Mouse (Mus musculus): ENCODE measurements around the gene Mast4. TPM values are rescaled to one million over a fixed set of nuclear protein-coding genes. Genes with fewer than 3 reads are reported as not detected.

The Mast4 gene
- polyA plus RNA-seq, 1 experiment from 2014 or later: 41.8 TPM

- Histone ChIP-seq H3K36me3 (ENCODE audit: control insufficient read depth, insufficient read depth, low read length) (no peaks in the 10 kb centered on the region), H3K9ac (replicated peaks; ENCODE audit: low read length) (no peak overlapping the region), H3K4me2 (ENCODE audit: low read length) (no peak overlapping the region), H3K9me3 (ENCODE audit: control insufficient read depth, low read length) (no peaks in the 10 kb centered on the region), H3K4me3 (replicated peaks; ENCODE audit: low read depth, low read length) (no peak overlapping the region), H3K27ac (replicated peaks; ENCODE audit: low read depth, low read length) (no peak overlapping the region), H3K27me3 (ENCODE audit: control insufficient read depth, insufficient read depth, low read length) (no peaks in the 10 kb centered on the region), H3K4me1 (ENCODE audit: control insufficient read depth, insufficient read depth, low read length) (peaks cover 14% of the 10 kb centered on the region)
- whole genome bisulfite sequencing: 67% methylated on average over 11 of the region's 11 CpGs
- no peak for DNase-seq
- no peak for ATAC-seq (ENCODE audit: low FRiP score, low TSS enrichment)
These were observed 344.7 kb downstream of the Mast4 start for GRCm38 (mm10) chr13:102989616-102990015.

GRCm38 (mm10) chr13:102988976-102989375 lies 345.3 kb downstream of the Mast4 start:
- no peak for DNase-seq
- no peaks in the 10 kb centered on the region for H3K9me3 ChIP-seq (ENCODE audit: control insufficient read depth, low read length)
- no peak overlapping the region for H3K9ac ChIP-seq (replicated peaks; ENCODE audit: low read length)
- no peak for ATAC-seq (ENCODE audit: low FRiP score, low TSS enrichment)
- H3K4me3 ChIP-seq (replicated peaks; ENCODE audit: low read depth, low read length): no peak overlapping the region
- H3K4me2 ChIP-seq (ENCODE audit: low read length): no peak overlapping the region
- peaks cover 14% of the 10 kb centered on the region for H3K4me1 ChIP-seq (ENCODE audit: control insufficient read depth, insufficient read depth, low read length)
- H3K27me3 ChIP-seq (ENCODE audit: control insufficient read depth, insufficient read depth, low read length): no peaks in the 10 kb centered on the region
- no peaks in the 10 kb centered on the region for H3K36me3 ChIP-seq (ENCODE audit: control insufficient read depth, insufficient read depth, low read length)
- H3K27ac ChIP-seq (replicated peaks; ENCODE audit: low read depth, low read length): no peak overlapping the region
- whole genome bisulfite sequencing: 94% methylated on average over 4 of the region's 4 CpGs

- H3K4me3 ChIP-seq (replicated peaks; ENCODE audit: low read depth, low read length): no peak overlapping the region
- H3K4me2 ChIP-seq (ENCODE audit: low read length): no peak overlapping the region
- WGBS: 76% methylated on average over 11 of the region's 11 CpGs
- no peak overlapping the region for H3K9ac ChIP-seq (replicated peaks; ENCODE audit: low read length)
- no peaks in the 10 kb centered on the region for H3K27me3 ChIP-seq (ENCODE audit: control insufficient read depth, insufficient read depth, low read length)
- H3K27ac ChIP-seq (replicated peaks; ENCODE audit: low read depth, low read length): no peak overlapping the region
- no peak for DNase-seq
- H3K36me3 ChIP-seq (ENCODE audit: control insufficient read depth, insufficient read depth, low read length): no peaks in the 10 kb centered on the region
- H3K9me3 ChIP-seq (ENCODE audit: control insufficient read depth, low read length): no peaks in the 10 kb centered on the region
- no peak for ATAC-seq (ENCODE audit: low FRiP score, low TSS enrichment)
- H3K4me1 ChIP-seq (ENCODE audit: control insufficient read depth, insufficient read depth, low read length): peaks cover 14% of the 10 kb centered on the region
These were observed 345.9 kb downstream of the Mast4 start for GRCm38 (mm10) chr13:102988251-102988895.

- H3K27ac ChIP-seq (replicated peaks; ENCODE audit: low read depth, low read length): no peak overlapping the region
- H3K9ac ChIP-seq (replicated peaks; ENCODE audit: low read length): no peak overlapping the region
- H3K4me2 ChIP-seq (ENCODE audit: low read length): no peak overlapping the region
- H3K36me3 ChIP-seq (ENCODE audit: control insufficient read depth, insufficient read depth, low read length): no peaks in the 10 kb centered on the region
- ATAC-seq (ENCODE audit: low FRiP score, low TSS enrichment) (no peak), DNase-seq (no peak)
- H3K4me3 ChIP-seq (replicated peaks; ENCODE audit: low read depth, low read length): no peak overlapping the region
- H3K27me3 ChIP-seq (ENCODE audit: control insufficient read depth, insufficient read depth, low read length): no peaks in the 10 kb centered on the region
- WGBS: 95% methylated on average over 4 of the region's 4 CpGs
- no peaks in the 10 kb centered on the region for H3K9me3 ChIP-seq (ENCODE audit: control insufficient read depth, low read length)
- H3K4me1 ChIP-seq (ENCODE audit: control insufficient read depth, insufficient read depth, low read length): no peaks in the 10 kb centered on the region
These were observed 349.7 kb downstream of the Mast4 start for GRCm38 (mm10) chr13:102984550-102984949.

GRCm38 (mm10) chr13:102973853-102974252 lies 360.4 kb downstream of the Mast4 start:
- H3K4me1 ChIP-seq (ENCODE audit: control insufficient read depth, insufficient read depth, low read length): no peaks in the 10 kb centered on the region
- ATAC-seq (ENCODE audit: low FRiP score, low TSS enrichment) (no peak), DNase-seq (no peak)
- no peak overlapping the region for H3K27ac ChIP-seq (replicated peaks; ENCODE audit: low read depth, low read length)
- no peak overlapping the region for H3K4me3 ChIP-seq (replicated peaks; ENCODE audit: low read depth, low read length)
- H3K27me3 ChIP-seq (ENCODE audit: control insufficient read depth, insufficient read depth, low read length): no peaks in the 10 kb centered on the region
- no peak overlapping the region for H3K9ac ChIP-seq (replicated peaks; ENCODE audit: low read length)
- 88% methylated on average over 5 of the region's 5 CpGs for WGBS
- H3K9me3 ChIP-seq (ENCODE audit: control insufficient read depth, low read length): no peaks in the 10 kb centered on the region
- H3K4me2 ChIP-seq (ENCODE audit: low read length): no peak overlapping the region
- H3K36me3 ChIP-seq (ENCODE audit: control insufficient read depth, insufficient read depth, low read length): no peaks in the 10 kb centered on the region

- H3K9ac ChIP-seq (replicated peaks; ENCODE audit: low read length): no peak overlapping the region
- no peak overlapping the region for H3K4me2 ChIP-seq (ENCODE audit: low read length)
- 95% methylated on average over 6 of the region's 6 CpGs for WGBS
- ATAC-seq (ENCODE audit: low FRiP score, low TSS enrichment): no peak
- no peak for DNase-seq
- no peak overlapping the region for H3K27ac ChIP-seq (replicated peaks; ENCODE audit: low read depth, low read length)
- no peaks in the 10 kb centered on the region for H3K9me3 ChIP-seq (ENCODE audit: control insufficient read depth, low read length)
- no peak overlapping the region for H3K4me3 ChIP-seq (replicated peaks; ENCODE audit: low read depth, low read length)
- no peaks in the 10 kb centered on the region for H3K27me3 ChIP-seq (ENCODE audit: control insufficient read depth, insufficient read depth, low read length)
- no peaks in the 10 kb centered on the region for H3K36me3 ChIP-seq (ENCODE audit: control insufficient read depth, insufficient read depth, low read length)
- H3K4me1 ChIP-seq (ENCODE audit: control insufficient read depth, insufficient read depth, low read length): no peaks in the 10 kb centered on the region
These were observed 370.8 kb downstream of the Mast4 start for GRCm38 (mm10) chr13:102963471-102963870.

GRCm38 (mm10) chr13:102958273-102959270 lies 375.7 kb downstream of the Mast4 start:
- Histone ChIP-seq H3K36me3 (ENCODE audit: control insufficient read depth, insufficient read depth, low read length) (no peaks in the 10 kb centered on the region), H3K9ac (replicated peaks; ENCODE audit: low read length) (peak overlapping the region; percentile 42), H3K4me1 (ENCODE audit: control insufficient read depth, insufficient read depth, low read length) (peaks cover 12% of the 10 kb centered on the region; the same call in 1 of the 2 replicates), H3K27me3 (ENCODE audit: control insufficient read depth, insufficient read depth, low read length) (no peaks in the 10 kb centered on the region), H3K9me3 (ENCODE audit: control insufficient read depth, low read length) (no peaks in the 10 kb centered on the region), H3K4me3 (replicated peaks; ENCODE audit: low read depth, low read length) (peak overlapping the region; percentile 36), H3K4me2 (ENCODE audit: low read length) (peak overlapping the region; percentile 57), H3K27ac (replicated peaks; ENCODE audit: low read depth, low read length) (peak overlapping the region; percentile 76)
- peak; percentile 32; the same call in 1 of the 2 replicates for ATAC-seq (ENCODE audit: low FRiP score, low TSS enrichment)
- WGBS: 51% methylated on average over 19 of the region's 19 CpGs
- no peak for DNase-seq

- under 1% methylated on average over 15 of the region's 15 CpGs for WGBS
- peak; percentile 79 for DNase-seq
- H3K4me1 ChIP-seq (ENCODE audit: control insufficient read depth, insufficient read depth, low read length): peaks cover 12% of the 10 kb centered on the region; the same call in 1 of the 2 replicates
- peak; percentile 90 for ATAC-seq (ENCODE audit: low FRiP score, low TSS enrichment)
- H3K27ac ChIP-seq (replicated peaks; ENCODE audit: low read depth, low read length): peak overlapping the region; percentile 76
- no peaks in the 10 kb centered on the region for H3K27me3 ChIP-seq (ENCODE audit: control insufficient read depth, insufficient read depth, low read length)
- peak overlapping the region; percentile 57 for H3K4me2 ChIP-seq (ENCODE audit: low read length)
- H3K9me3 ChIP-seq (ENCODE audit: control insufficient read depth, low read length): no peaks in the 10 kb centered on the region
- peak overlapping the region; percentile 42 for H3K9ac ChIP-seq (replicated peaks; ENCODE audit: low read length)
- H3K4me3 ChIP-seq (replicated peaks; ENCODE audit: low read depth, low read length): peak overlapping the region; percentile 36
- no peaks in the 10 kb centered on the region for H3K36me3 ChIP-seq (ENCODE audit: control insufficient read depth, insufficient read depth, low read length)
These were observed 376.6 kb downstream of the Mast4 start for GRCm38 (mm10) chr13:102957508-102958272.

Measured in midbrain, embryonic 14.5 days (tissue).